Mouse (Mus musculus): ENCODE results near the gene Sema6d.

DNA sequence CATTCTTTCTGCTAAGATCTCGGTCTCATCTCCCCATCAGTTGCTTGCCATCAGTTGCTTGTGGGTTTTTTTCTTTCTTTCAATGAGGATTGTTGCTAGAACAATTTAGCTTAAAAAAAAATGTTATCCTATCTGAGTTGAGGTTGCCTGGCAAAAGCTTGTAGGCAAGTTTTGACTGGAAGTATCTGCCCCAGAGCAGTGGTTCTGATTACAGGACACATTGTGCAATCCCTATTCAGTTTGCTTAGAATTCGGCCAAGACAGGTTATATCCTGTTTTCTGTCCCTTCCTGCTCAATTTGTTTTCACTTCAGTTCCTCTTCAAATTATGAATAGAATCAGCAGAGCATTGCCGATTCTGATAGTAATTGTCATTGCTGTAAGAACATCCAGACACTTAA lies 552.4 kb downstream of the Sema6d start:
- TF ChIP-seq POLR2A (IDR thresholded peaks at IDR 0.05; ENCODE audit: low read depth, low read length) (no peak), CTCF (IDR thresholded peaks at IDR 0.05; ENCODE audit: borderline replicate concordance, insufficient read depth, low read length) (no peak)
